Mouse (Mus musculus): ENCODE measurements around the gene Hcfc2.

DNA sequence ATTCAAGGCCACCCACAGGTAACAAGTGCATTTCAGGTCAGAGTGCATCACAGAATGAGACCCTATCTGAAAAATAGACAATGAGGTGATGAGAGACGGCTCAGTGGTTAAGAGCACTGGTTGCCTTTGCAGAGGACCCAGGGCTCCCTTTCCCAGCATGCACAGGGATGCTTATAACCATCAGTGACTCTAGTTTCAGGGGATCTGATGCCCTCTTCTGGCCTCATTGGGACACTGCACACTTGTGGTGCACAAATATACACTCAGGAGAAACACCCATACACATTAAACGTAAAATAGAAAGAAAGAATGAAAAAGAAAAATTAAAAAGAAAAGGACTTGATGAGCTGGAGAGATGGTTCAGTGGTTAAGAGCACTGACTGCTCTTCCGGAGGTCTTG is 95.8 kb downstream of the Hcfc2 start:
- TF ChIP-seq POLR2A (IDR thresholded peaks at IDR 0.05; ENCODE audit: borderline replicate concordance, control insufficient read depth, low read depth, low read length) (no peak), CTCF (IDR thresholded peaks at IDR 0.05; ENCODE audit: control insufficient read depth, insufficient read depth, low read length) (no peak)
